Mouse (Mus musculus) heart, postnatal 10 days (tissue): ENCODE results near the gene Yy2. TPM values are rescaled to one million over a fixed set of nuclear protein-coding genes. Genes with fewer than 3 reads are reported as not detected.

Experiments used
- DNase-seq, 2 experiments: peaks; one replicate each; pipeline ENCODE4 v3.0.0; 2021
- intact Hi-C: fragments of 180-260 bp; cut with DNase I; formaldehyde crosslinking; loops from one replicate; pipeline ENCODE4 v1.15.1; 2025
- total RNA-seq, 2 experiments: library from RNA; stranded (reverse); gene quantifications; 2 replicates each; pipeline ENCODE4 v1.2.3; 2021

Yy2 gene
- 1 to 10 TPM in 1 of 2 experiments, under 1 TPM in 1; 0.20 to 1.0 TPM for total RNA-seq

DNA sequence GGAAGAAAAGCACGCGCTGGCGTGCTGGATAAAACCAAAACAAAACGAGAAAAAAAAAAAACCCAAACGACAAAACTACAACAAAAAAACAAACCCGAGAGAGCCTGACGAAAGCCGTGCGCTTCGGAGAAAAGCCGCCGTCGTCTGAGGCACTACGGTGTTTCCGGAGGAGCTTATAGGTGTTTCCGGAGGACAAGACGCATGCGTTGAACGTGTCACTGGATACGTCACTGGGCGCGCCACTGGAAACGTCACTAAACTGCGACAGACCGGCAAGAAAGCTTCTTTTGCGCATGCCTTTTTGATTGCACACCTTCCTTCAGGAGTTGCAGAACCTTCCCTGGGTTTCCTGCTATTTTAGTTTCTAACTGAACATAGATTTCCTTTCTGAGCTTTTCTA lies at the start of gene Yy2:
Gene Yy2 (minus strand): TSS at position 146 of the 400 bp plus-strand sequence.
- intact Hi-C loops, result loop anchor here (10.0 kb wide), 1 partner anchor 76 kb away; no protein-coding TSS in a partner anchor
- DNase-seq, result no peak

DNA sequence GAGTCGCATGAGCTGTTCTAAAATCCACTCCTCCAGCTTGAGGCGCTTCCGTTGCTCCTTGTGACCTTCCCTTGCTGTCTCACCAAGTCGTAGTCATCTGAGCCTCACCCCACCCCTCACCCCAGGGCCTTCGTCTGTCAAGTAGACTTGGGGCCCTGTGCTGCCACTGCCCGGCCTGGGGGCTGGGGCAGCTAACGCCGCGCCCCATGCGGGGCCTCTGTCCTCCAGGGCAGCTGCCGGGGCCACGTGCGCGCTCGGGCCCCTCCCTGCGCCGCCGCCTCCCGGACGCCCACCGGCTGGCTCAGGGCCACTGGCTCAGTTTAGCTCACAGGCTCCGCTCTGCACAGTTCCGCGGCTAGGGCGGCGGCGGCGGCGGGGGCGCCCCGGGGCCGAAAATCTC lies 44.1 kb upstream of the Yy2 start:
- DNase-seq, result no peak

DNA sequence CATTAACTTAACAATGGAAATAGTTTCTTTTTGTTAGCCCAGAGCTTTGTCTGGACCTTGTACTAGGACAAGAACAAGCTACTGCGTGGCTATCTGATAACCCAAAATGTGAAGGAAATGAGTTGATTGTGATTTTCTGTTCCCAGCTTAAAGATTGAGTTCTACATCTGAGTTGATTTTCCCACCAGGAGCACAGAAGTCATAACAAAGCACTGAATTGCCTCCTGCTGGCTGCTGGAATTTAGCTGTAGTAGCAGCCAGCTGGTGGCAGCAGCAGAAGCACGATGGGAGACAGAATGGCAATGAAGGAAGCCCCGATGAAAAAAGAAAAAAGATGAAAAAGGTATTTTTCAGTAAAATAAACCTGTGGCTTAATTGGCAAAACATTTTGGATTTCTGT lies 32.7 kb upstream of the Yy2 start:
- intact Hi-C loops, result loop anchor here (2.0 kb wide), 1 partner anchor 43 kb away; no protein-coding TSS in a partner anchor
- peak; percentile 25 to 34 for DNase-seq

More for the DNA sequence above, 44.1 kb upstream of the Yy2 start:
- intact Hi-C loops, result no loop called here

DNA sequence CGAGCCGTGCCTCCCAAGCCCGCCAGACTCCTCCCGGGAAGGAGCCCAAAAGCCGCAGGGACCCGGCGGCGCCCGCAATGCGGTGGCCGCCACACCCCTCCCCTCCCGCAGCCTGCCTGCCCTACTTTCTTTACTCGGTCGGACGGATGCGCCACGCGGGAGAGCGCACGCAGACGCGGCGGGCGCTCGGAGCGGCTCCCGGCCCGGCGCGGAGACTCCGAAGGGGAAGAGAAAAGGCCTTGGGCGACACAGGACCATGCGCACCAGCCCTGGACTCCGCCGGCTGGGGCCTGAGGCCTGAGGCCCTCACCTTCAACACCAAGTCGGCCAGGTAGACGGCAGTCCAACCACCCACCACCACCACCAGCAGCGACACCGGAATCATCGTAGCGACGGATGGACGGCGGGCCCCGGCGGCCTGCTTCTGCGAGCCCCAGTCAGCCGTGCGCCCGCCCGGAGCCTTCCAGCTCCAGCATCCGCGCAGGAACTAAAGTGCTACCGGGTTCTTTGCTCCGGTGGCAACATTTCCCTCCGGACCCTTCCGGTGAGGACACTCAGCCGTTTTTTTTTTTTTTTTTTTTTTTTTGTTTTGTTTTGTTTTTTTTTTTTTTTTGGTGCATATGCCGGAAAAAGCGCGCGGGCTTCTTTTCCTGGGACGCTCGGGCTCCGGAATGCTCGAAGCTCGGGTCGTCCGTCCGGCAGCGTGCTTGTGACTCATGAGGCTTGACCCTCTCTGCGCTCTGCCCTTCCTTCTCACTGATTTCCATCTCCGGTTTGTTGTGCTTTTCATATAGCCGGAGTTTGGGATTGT lies 29.6 kb upstream of the Yy2 start, which contains the start of gene Mbtps2:
Gene Mbtps2 (minus strand): TSS at position 530 of the 811 bp plus-strand sequence.
- DNase-seq, result peak; percentile 61 to 73
- intact Hi-C loops, result loop anchor here (5.0 to 10.0 kb wide), 2 partner anchors 106 to 1656 kb away; partner anchors contain the start of gene Sms

DNA sequence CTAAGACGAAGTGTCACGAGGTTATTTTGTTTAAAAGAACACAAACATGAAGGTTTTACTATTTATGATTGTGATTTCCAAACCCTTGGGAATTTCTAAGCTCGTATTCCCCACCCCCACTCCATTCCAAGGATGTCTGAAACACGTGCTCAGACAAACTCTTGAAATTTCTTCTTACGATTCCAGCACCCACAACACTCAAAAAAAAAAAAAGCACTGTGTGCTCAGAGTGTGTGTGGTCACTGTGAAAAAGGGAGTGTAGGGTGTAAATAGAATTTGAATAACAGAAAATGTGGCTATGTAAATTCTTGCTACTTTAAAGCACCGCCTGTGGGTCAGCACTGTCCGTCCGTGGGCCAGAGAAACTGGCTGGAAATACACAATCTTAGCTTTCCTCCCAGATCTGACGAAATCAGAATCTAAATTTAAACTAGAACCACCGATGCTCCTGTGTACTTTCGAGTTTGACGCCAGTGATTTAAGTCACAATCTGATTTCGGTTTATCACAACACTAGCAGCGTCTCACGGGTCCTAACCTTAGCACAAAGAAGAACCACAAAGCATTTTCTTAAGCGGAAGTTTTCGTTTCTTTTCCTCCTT lies 28.9 kb upstream of the Yy2 start:
- intact Hi-C loops, result loop anchor here (5.0 to 10.0 kb wide), 2 partner anchors 105 to 1657 kb away; partner anchors contain the start of gene Sms

DNA sequence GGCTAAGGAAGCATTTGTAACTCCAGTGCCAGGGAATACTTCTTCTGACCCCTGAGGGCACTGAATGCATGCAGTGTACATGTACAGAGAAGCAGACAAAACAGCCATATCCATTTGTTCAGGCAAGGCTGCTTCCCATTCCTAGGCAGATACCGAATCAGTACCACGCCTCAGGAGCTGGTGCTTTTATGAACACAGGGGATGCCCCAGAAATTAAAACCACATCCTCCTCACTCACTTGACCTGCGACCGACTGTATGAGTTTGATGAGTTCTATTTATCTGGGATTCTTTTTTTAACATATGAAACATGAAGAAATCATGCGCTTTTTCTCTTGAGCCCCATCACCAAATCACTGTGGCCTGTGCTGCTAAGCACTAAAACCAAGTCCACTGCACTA lies 28.0 kb upstream of the Yy2 start:
- intact Hi-C loops, result loop anchor here (5.0 to 10.0 kb wide), 2 partner anchors 105 to 1658 kb away; partner anchors contain the start of gene Sms
- DNase-seq, result no peak

More for the DNA sequence above, 28.9 kb upstream of the Yy2 start:
- DNase-seq, result peak in 1 of 2 experiments; percentile 8

DNA sequence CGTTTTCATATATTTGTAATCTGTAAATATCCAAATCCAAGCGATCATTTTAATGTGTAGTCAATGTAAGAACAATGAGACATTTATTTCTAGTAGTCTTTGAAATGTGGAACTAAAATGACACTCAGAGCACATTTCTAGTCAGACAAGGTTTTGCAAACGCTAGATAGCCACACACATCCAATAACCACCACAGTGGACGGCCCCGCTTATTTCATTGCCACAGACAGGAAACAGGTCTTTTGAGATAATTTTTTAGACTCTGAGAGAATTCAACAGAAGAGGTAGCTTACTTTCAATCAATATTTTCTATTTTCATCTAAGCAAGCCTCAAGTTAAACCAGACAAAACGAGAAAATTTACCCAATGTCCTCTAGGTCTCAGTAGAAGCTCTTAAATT lies 27.1 kb upstream of the Yy2 start:
- no peak for DNase-seq
- intact Hi-C loops, result loop anchor here (5.0 to 10.0 kb wide), 2 partner anchors 104 to 1659 kb away; partner anchors contain the start of gene Sms

DNA sequence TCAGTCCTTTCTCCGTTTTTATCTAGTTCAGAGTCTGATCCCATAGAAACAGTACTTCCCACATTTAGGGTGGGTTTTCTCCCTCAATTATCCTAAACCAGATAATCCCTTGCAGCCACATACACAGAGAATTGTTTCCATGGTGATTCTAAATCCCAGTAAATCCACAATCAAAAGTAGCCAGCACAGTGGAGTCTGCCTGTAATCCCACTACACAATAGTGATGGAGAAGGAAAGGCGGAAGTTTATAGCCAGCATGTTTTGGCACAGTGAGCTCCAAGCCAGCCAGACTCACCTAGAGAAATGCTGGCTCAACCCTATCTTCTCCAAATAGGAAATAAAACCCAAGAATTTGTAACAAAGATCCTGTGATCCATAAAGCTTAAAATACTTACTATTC lies 25.8 kb upstream of the Yy2 start:
- no peak for DNase-seq
- intact Hi-C loops, result loop anchor here (5.0 to 10.0 kb wide), 2 partner anchors 102 to 1660 kb away; partner anchors contain the start of gene Sms

DNA sequence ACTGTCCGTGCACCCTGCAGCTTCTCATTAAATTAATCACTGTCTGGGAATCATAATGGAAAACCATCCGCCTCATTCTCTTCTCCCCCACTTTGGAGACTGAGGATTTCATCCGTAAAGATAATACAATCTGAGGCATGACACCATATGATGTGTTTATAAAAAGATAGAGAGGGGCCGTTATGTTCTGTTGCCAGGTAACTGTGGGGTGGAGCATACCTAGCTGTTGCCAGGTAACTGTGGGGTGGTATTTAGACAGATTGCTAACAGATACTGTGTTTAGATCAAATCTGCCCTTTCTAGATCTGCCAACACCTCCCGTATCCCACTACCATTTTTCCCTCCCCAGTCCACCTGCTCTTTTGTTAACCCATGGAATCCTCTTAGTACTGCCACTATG lies 18.2 kb upstream of the Yy2 start:
- intact Hi-C loops, result no loop called here
- DNase-seq, result no peak

DNA sequence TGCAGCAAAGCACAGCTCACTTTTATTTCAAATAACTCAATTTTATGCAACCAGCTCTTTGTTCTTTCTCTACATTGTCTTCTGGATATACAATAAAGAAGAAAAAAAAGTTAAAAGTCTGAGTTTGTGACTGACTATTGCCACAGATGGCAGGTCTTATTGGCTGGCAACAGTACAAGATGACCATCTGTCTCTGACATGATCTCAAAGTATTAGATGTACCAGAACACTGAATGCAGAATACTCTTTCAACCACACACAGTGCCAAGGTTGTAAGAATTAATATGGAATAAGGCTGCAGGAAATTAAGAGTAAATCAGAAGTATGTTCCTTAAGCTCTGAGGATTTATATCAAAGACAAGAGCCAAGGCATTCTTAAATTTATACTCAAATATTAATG lies 17.6 kb upstream of the Yy2 start:
- DNase-seq, result no peak
- intact Hi-C loops, result no loop called here

DNA sequence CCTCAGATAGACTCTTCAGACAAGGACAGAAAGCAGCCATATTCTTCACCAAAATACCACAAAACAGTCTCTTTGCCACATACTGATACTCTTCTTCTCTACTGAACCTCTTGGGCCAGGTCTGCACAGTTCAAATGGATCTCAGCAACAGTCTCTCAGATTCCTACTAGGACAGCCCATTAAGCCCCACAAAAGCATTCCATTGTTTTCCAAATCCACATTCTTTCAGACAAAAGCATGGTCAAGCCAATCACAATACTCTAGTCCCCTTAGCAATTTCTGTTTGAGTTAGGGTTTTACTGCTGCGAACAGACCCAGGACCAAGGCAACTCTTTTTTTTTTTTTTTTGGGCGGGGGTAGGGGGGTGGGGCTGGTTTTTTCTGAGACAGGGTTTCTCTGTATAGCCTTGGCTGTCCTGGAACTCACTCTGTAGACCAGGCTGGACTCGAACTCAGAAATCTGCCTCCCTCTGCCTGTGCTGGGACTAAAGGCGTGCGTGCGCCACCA lies 10.4 kb upstream of the Yy2 start:
- DNase-seq, result no peak
- intact Hi-C loops, result no loop called here

DNA sequence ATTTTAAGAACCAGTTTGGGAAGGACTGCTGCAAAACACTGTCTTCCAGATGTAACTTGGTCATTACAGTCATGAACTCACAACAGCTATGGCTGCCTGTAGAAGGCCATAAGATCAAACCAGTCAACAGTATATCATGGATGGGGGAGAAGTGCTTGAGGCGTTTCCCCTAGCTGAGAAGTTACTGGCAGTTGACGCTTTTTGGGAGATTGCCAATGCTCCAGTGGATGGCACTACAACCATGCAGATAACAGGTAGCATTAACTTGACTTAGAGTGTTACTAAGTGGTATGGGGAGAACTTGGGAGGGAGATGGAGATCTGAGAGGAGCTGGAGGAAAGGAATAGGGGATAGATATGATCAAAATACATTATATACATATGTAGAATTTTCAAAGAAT lies 5.9 kb upstream of the Yy2 start:
- DNase-seq, result no peak
- intact Hi-C loops, result no loop called here

DNA sequence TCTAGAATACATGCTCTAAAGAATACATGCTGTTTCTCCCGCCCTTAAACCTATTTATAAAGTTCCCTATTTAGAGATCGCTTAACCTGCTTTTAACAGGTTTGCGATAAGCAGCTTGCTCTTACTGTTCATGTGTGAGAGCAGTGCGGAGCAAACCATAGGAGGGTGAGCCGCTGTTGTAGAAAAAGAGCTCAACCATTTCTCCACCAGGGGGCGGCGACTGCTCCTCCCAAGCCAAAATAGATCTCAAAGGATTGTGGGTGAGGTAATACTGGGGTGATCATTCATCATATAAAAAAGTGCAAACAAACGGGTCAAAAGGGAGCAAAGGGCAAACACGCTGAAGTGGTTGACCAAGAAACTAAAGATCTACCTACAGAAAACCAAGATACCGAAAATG lies 5.0 kb downstream of the Yy2 start:
- peak in 1 of 2 experiments; percentile 10 for DNase-seq

DNA sequence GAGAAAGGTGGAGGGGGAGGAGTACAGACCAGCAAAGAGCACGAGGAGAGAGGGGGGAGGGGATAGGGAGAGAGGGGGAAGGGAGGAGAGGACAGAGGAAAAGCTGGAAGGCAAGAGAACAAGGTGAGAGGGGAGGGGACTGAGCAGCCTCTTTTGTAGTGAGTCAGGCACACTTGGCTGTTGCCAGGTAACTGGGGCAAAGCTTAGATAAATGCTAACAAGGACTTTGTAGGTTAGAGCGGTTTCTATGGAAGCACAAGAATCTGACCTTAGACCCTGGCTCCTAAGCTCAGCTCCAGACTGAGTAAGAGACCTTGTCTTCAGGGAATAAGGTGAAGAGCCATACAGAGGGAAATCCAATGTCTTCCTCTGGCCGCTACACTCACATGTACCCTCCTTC lies 21.7 kb downstream of the Yy2 start:
- intact Hi-C loops, result loop anchor here (5.0 kb wide), 1 partner anchor 55 kb away; the partner anchor contains the start of gene Sms
- peak; percentile 2 to 5 for DNase-seq

More for the DNA sequence above, 5.0 kb downstream of the Yy2 start:
- intact Hi-C loops, result loop anchor here (10.0 kb wide), 1 partner anchor 81 kb away; no protein-coding TSS in a partner anchor

Other genes starting within 250 kb of the Yy2 start
- under 1 TPM; 0.14 to 0.22 TPM for gene Phex, start 153.7 kb downstream of the Yy2 start, total RNA-seq
- gene Sms, start 76.7 kb downstream of the Yy2 start, total RNA-seq, result 10 to 100 TPM; 18.3 to 22.8 TPM
- 10 to 100 TPM; 15.9 to 17.2 TPM for gene Mbtps2, start 29.7 kb upstream of the Yy2 start, total RNA-seq
- gene Smpx, start 129.9 kb upstream of the Yy2 start, total RNA-seq, result 100 to 1,000 TPM; 395 to 429 TPM
- 1 to 10 TPM; 1.8 to 2.5 TPM for gene Klhl34, start 249.4 kb upstream of the Yy2 start, total RNA-seq